8 mouse cellular contexts compared by ENCODE assay signal in genomic region chr8:91804403-91805253, GRCm38 (mm10). TPM values are rescaled to one million over a fixed set of nuclear protein-coding genes. Genes with fewer than 3 reads are reported as not detected.
A peak's percentile ranks its signal among the peaks of the same experiment; 100 is the strongest.
DNase-seq lines count a peak whose midpoint lies in the region; ATAC-seq and TF ChIP-seq lines count a peak whose summit lies in the region.
"Had no signal": no experiment of that assay in that cellular context is flagged by ENCODE, and none has a peak within 500 bp of the region (broad histone marks: within the 10 kb centered on the region; RNA-seq: fewer than 3 reads in every experiment).

No protein-coding gene starts in this region.

- H3K4me1 ChIP-seq in intestine, postnatal 0 days (replicated peaks; ENCODE audit: control insufficient read depth, insufficient read depth, low read length), result 0 out of 2 replicates have a peak, but pooled peaks cover 4% of the 10 kb centered on the region
- H3K4me1 ChIP-seq in midbrain, embryonic 13.5 days (replicated peaks), result peaks cover 83% of the 10 kb centered on the region

- no peak overlapping the region for H3K27ac ChIP-seq in intestine, postnatal 0 days (ENCODE audit: low read depth, low read length)
- peak overlapping the region; percentile 98 for H3K27ac ChIP-seq in midbrain, embryonic 13.5 days

- H3K27me3 ChIP-seq in intestine, postnatal 0 days (replicated peaks; ENCODE audit: control insufficient read depth, insufficient read depth, low read length), result peaks cover 97% of the 10 kb centered on the region
- H3K27me3 ChIP-seq in midbrain, embryonic 13.5 days, result peaks cover 43% of the 10 kb centered on the region

- 4% methylated on average over 33 of the region's 36 CpGs for WGBS in intestine, postnatal 0 days
- 1% methylated on average over 36 of the region's 36 CpGs for WGBS in midbrain, embryonic 13.5 days

- peak overlapping the region; percentile 56; the same call in 1 of the 2 replicates for H3K4me2 ChIP-seq in intestine, postnatal 0 days (replicated peaks; ENCODE audit: low read depth)
- peak overlapping the region; percentile 77 for H3K4me2 ChIP-seq in midbrain, embryonic 13.5 days (replicated peaks)

- no peak overlapping the region for H3K9ac ChIP-seq in intestine, postnatal 0 days (ENCODE audit: low read depth, low read length)
- peak overlapping the region; percentile 98 for H3K9ac ChIP-seq in midbrain, embryonic 13.5 days (replicated peaks)

- peak overlapping the region; percentile 32 for H3K4me3 ChIP-seq in intestine, postnatal 0 days (ENCODE audit: low read depth, low read length)
- peak overlapping the region; percentile 85 for H3K4me3 ChIP-seq in midbrain, embryonic 13.5 days (replicated peaks)

- DNase-seq in R1 (ENCODE audit: low read depth, low spot score), result peak; percentile 38
- DNase-seq in embryo, embryonic 11 days, result peak; percentile 64
- no peak for DNase-seq in frontal cortex, postnatal 10 days (ENCODE audit: low spot score in 2 of 2)
- DNase-seq in gastrocnemius, adult 18-20 months (ENCODE audit: low spot score), result no peak
- DNase-seq in thymus, postnatal 25 days, result no peak

- no peak for TF ChIP-seq CTCF in intestine, postnatal 0 days (IDR thresholded peaks at IDR 0.05; ENCODE audit: low read depth)

- no peaks in the 10 kb centered on the region for H3K36me3 ChIP-seq in intestine, postnatal 0 days (ENCODE audit: control insufficient read depth, insufficient read depth)
- no peaks in the 10 kb centered on the region for H3K36me3 ChIP-seq in midbrain, embryonic 13.5 days

- no peaks in the 10 kb centered on the region for H3K9me3 ChIP-seq in intestine, postnatal 0 days (ENCODE audit: control insufficient read depth)
- H3K9me3 ChIP-seq in midbrain, embryonic 13.5 days, result no peaks in the 10 kb centered on the region

- no peak for ATAC-seq in intestine, postnatal 0 days
- no peak for ATAC-seq in midbrain, embryonic 13.5 days

RNA-seq across cellular contexts. Expression of gene Irx3, which starts 2.8 kb away (rescaled TPM):
- 0.29 and 0.60 TPM in 2 replicates for polyA plus RNA-seq in intestine, postnatal 0 days (2015; fragmentation: Nextera tagmentation; extraction: Ambion mirVana)
- polyA plus RNA-seq in midbrain, embryonic 13.5 days (2015; fragmentation: Nextera tagmentation; extraction: Ambion mirVana), result 27.5 and 37.4 TPM in 2 replicates
- 1 to 10 TPM; 4.5 TPM for total RNA-seq in gastrocnemius, adult 18-20 months (2021)
- total RNA-seq: neutrophil, adult 5-6 weeks had no signal

Comparison
In these comparisons a context has a peak if more than half of its experiments do, and no peak if none do; other contexts are left out.
1. DNase-seq: peak in R1 (single experiment) and embryo, embryonic 11 days (single experiment); none in frontal cortex, postnatal 10 days (0 of 2), gastrocnemius, adult 18-20 months (single experiment) and thymus, postnatal 25 days (single experiment).
2. RNA of gene Irx3, which starts 2.8 kb away (polyA plus RNA-seq): 27.5 to 37.4 TPM in midbrain, embryonic 13.5 days; 0.29 to 0.60 TPM in intestine, postnatal 0 days; every median in the first group is over 10 times any median in the second.